13 mouse cellular contexts compared by ENCODE assay signal in the genomic region with DNA sequence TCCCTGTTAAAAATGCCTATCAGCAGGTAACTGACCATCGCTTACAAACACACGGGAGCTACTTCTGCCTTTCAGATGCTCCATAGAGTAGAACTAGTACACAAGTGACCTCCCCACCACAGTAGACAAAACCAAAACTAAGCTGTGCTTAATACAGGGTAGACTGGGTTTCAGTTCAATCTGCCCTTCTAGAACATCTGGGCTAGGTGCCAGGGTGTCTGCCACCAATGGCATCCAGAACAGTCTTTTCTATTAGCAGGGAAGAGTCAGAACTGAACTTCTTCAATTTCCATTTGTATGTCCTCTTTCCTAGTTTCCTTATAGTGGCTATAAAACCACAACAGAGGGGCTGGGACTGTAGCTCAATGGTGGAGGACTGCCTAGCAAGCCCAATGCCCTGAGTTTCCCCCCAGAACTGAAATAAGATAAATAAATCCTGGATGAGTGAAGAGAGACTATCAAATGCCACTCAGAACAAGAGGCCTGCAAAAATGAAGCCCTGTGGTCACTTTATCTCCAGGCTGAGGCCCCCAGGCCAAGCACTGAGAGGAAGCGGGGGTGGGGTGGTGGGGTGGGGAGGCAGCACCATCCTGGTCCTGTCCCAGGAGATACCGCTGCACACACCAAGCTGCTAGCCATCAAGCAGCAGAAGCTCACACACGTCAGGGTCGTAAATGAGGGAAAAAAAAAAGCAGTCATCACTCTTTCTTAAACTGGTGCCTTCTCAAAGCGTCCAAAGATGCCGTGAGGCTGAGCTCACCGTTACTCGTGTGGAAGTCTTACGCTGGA. TPM values are rescaled to one million over a fixed set of nuclear protein-coding genes. Genes with fewer than 3 reads are reported as not detected.
DNase-seq lines count a peak whose midpoint lies in the region; ATAC-seq lines count a peak whose summit lies in the region.
"Had no signal": no experiment of that assay in that cellular context is flagged by ENCODE, and none has a peak within 500 bp of the region (broad histone marks: within the 10 kb centered on the region; RNA-seq: fewer than 3 reads in every experiment).

No protein-coding gene starts in this region.

- intact Hi-C loops in left cerebral cortex, postnatal 4 days (cut with DNase I) = no loop called here
- intact Hi-C loops in heart, postnatal 14 days (cut with DNase I) = no loop called here

- peak; percentile 40 for DNase-seq in adrenal gland, postnatal 14 days
- DNase-seq in adrenal gland, adult 8-10 months = no peak
- DNase-seq in left cerebral cortex, postnatal 4 days = peak; percentile 11
- DNase-seq in left cerebral cortex, adult 11 months (ENCODE audit: low spot score) = no peak
- DNase-seq in heart, postnatal 14 days = peak; percentile 32 to 56
- no peak for DNase-seq in thymus, postnatal 25 days
- no peak for DNase-seq in adipocyte (ENCODE audit: low spot score)
- DNase-seq: cerebellum, adult 9-11 months; gastrocnemius, postnatal 36 days; kidney, adult 18-20 months; right cerebral cortex, postnatal 4 days had no signal

- ATAC-seq in megakaryocyte progenitor cell, adult 5-6 weeks (replicated peaks; ENCODE audit: poor library complexity) = peak; percentile 66
- ATAC-seq: forebrain, embryonic 15.5 days had no signal

RNA-seq across cellular contexts. Expression of a gene that starts 35.6 kb away (rescaled TPM):
- 68.6 and 76.1 TPM in 2 replicates for total RNA-seq in adrenal gland, postnatal 14 days (2021)
- 10 to 100 TPM; 72.1 to 80.4 (median 78.2) TPM for total RNA-seq in adrenal gland, adult 8-10 months (2022)
- 100 to 1,000 TPM; 112 to 127 TPM for total RNA-seq in left cerebral cortex, postnatal 4 days (2021)
- 10 to 100 TPM; 71.6 to 78.1 TPM for total RNA-seq in heart, postnatal 14 days (2021)
- total RNA-seq in megakaryocyte progenitor cell, adult 5-6 weeks (2015) = 102 and 112 TPM in 2 replicates
- 45.9 and 46.0 TPM in 2 replicates for total RNA-seq in megakaryocyte progenitor cell, adult 5-6 weeks (2017)

Comparison
In these comparisons a context has a peak if more than half of its experiments do, and no peak if none do; other contexts are left out.
1. DNase-seq: peak in adrenal gland, postnatal 14 days (single experiment), left cerebral cortex, postnatal 4 days (single experiment) and heart, postnatal 14 days (2 of 2); none in adrenal gland, adult 8-10 months (single experiment), left cerebral cortex, adult 11 months (single experiment), thymus, postnatal 25 days (single experiment) and adipocyte (single experiment).